Mouse (Mus musculus) kidney, adult 2 months (tissue): ENCODE results near the gene Slc44a5.

Experiments used
- CTCF ChIP-seq: fragments of 200-500 bp; conservative IDR thresholded peaks from 2 replicates; pipeline ENCODE4 v1.5.1; 2011; ENCODE audit warnings: low read depth, mild to moderate bottlenecking, control low read depth, low read length, moderate library complexity, mixed read lengths; ENCODE audit not compliant: insufficient read depth, insufficient read length
- POLR2A ChIP-seq: fragments of 200-500 bp; IDR thresholded peaks from one replicate; pipeline ENCODE4 v1.6.1; 2011; ENCODE audit warnings: low read depth, low read length, control low read depth

DNA sequence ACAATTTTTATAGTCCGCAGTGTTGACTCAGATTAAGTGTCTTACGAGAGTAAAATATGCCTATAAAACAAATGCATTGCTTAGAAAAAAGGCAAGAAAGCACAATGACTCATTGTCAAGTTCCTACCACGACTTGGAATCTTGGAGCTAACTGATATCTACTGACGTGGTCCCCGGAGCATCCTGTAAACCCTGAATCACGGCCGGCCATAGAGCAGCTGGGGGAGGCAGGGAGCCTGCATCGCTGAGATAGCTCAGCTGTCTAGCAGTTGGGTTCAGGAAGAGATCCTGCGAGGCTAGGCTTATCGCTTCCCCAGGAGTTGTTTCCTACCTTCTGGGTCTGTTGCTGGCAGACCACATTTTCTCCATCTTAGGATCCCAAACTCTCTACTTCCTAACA lies 279.0 kb downstream of the Slc44a5 start:
- TF ChIP-seq POLR2A (no peak), CTCF (no peak)
